ENCODE assay signal across 17 mouse cellular contexts in the genomic region with DNA sequence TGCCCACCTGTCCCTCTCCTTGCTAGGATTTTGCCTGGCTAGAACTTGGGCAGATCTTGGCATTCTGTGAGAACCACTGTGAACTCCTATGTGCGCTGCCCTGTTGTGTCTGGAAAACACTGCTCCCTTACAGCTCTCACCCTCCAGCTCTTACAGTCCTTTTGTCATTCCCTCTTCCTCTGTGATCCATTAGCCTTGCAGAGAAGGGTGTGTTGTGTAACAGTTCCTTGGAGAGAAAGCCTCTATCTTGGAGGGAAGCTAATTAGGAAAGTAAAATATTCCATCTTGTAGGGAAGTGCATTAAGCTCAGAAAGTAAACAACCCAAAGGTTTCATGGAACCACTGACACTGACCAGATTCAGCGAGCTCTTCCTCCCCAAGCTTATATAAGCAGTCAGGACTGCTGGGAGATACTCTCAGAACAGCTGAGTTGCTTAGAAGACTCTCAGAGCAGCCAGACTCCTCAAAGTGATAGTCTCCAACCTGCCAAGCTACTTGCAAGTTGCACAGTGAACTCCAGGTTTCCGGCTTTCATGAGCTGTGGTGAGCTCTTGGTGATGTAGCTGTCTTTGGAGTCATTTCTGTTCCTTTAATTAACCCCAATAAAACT. TPM values are rescaled to one million over a fixed set of nuclear protein-coding genes. Genes with fewer than 3 reads are reported as not detected.
DNase-seq lines count a peak whose midpoint lies in the region; ATAC-seq and TF ChIP-seq lines count a peak whose summit lies in the region.
"Had no signal": no experiment of that assay in that cellular context is flagged by ENCODE, and none has a peak within 500 bp of the region (broad histone marks: within the 10 kb centered on the region; RNA-seq: fewer than 3 reads in every experiment).

No protein-coding gene starts in this region.

- H3K9me3 ChIP-seq in heart, embryonic 15.5 days (replicated peaks): no peaks in the 10 kb centered on the region
- H3K9me3 ChIP-seq in liver, embryonic 11.5 days (ENCODE audit: control insufficient read depth, low read length): no peaks in the 10 kb centered on the region
- no peaks in the 10 kb centered on the region for H3K9me3 ChIP-seq in stomach, postnatal 0 days (ENCODE audit: control insufficient read depth, low read length)
- H3K9me3 ChIP-seq: embryonic facial prominence, embryonic 12.5 days; forebrain, embryonic 15.5 days had no signal

- 79% methylated on average over 3 of the region's 3 CpGs for WGBS in heart, embryonic 15.5 days
- WGBS in heart, adult 2 months: 73% methylated on average over 3 of the region's 3 CpGs
- 76% methylated on average over 3 of the region's 3 CpGs for WGBS in liver, embryonic 11.5 days
- WGBS in small intestine, adult 2 months: 80% methylated on average over 3 of the region's 3 CpGs
- WGBS in stomach, postnatal 0 days: 65% methylated on average over 3 of the region's 3 CpGs

- TF ChIP-seq EP300 in heart, adult 2 months (IDR thresholded peaks at IDR 0.05; ENCODE audit: insufficient read depth, low read depth, low read length): no peak
- TF ChIP-seq EP300 in stomach, postnatal 0 days (optimal IDR thresholded peaks at IDR 0.05): no peak

- TF ChIP-seq POLR2A in heart, adult 2 months (IDR thresholded peaks at IDR 0.05; ENCODE audit: insufficient read depth, low read depth, low read length): no peak
- no peak for TF ChIP-seq POLR2A in small intestine, adult 2 months (IDR thresholded peaks at IDR 0.05; ENCODE audit: low read depth, low read length)

- no peak overlapping the region for H3K4me2 ChIP-seq in heart, embryonic 15.5 days
- H3K4me2 ChIP-seq in liver, embryonic 11.5 days: no peak overlapping the region
- H3K4me2 ChIP-seq in stomach, postnatal 0 days (replicated peaks; ENCODE audit: low read depth): no peak overlapping the region
- H3K4me2 ChIP-seq: embryonic facial prominence, embryonic 12.5 days; forebrain, embryonic 15.5 days had no signal

- H3K4me3 ChIP-seq in heart, embryonic 15.5 days: no peak overlapping the region
- no peak overlapping the region for H3K4me3 ChIP-seq in heart, adult 2 months
- H3K4me3 ChIP-seq in liver, embryonic 11.5 days (ENCODE audit: low read depth, low read length): no peak overlapping the region
- H3K4me3 ChIP-seq in small intestine, adult 2 months (ENCODE audit: low read depth, low read length): no peak overlapping the region
- H3K4me3 ChIP-seq in stomach, postnatal 0 days (ENCODE audit: low read depth, low read length): no peak overlapping the region
- H3K4me3 ChIP-seq: embryonic facial prominence, embryonic 12.5 days; forebrain, embryonic 15.5 days had no signal

- 0 out of 2 replicates have a peak overlapping the region, but pooled peaks have one; percentile 19 for H3K27ac ChIP-seq in heart, embryonic 15.5 days
- no peak overlapping the region for H3K27ac ChIP-seq in heart, adult 2 months
- H3K27ac ChIP-seq in liver, embryonic 11.5 days (ENCODE audit: low read depth, low read length): peak overlapping the region; percentile 49; the same call in 1 of the 2 replicates
- H3K27ac ChIP-seq in small intestine, adult 2 months (ENCODE audit: insufficient read depth, low read depth, low read length): 0 out of 2 replicates have a peak overlapping the region, but pooled peaks have one; percentile 15
- H3K27ac ChIP-seq in stomach, postnatal 0 days (replicated peaks): peak overlapping the region; percentile 46; the same call in 1 of the 2 replicates
- H3K27ac ChIP-seq: embryonic facial prominence, embryonic 12.5 days; forebrain, embryonic 15.5 days had no signal

- DNase-seq in heart, adult 2 months: no peak
- DNase-seq in liver, embryonic 11.5 days (ENCODE audit: low spot score): no peak
- DNase-seq in liver: no peak
- DNase-seq in stomach, postnatal 0 days (ENCODE audit: low spot score): no peak
- no peak for DNase-seq in layer of hippocampus, adult 9-10 months (ENCODE audit: low spot score)
- no peak for DNase-seq in left cerebral cortex, adult 11 months (ENCODE audit: low spot score)
- DNase-seq: adrenal gland, postnatal 10 days; cerebellum, adult 11-12 months; cerebellum, adult 9-10 months; cerebellum, postnatal 25 days; gastrocnemius, postnatal 14 days had no signal

- no peaks in the 10 kb centered on the region for H3K36me3 ChIP-seq in heart, embryonic 15.5 days
- no peaks in the 10 kb centered on the region for H3K36me3 ChIP-seq in heart, adult 2 months (ENCODE audit: control insufficient read depth, insufficient read depth, low read length)
- H3K36me3 ChIP-seq in liver, embryonic 11.5 days (ENCODE audit: control insufficient read depth, insufficient read depth, low read length): no peaks in the 10 kb centered on the region
- peaks cover 4% of the 10 kb centered on the region; the same call in 1 of the 2 replicates for H3K36me3 ChIP-seq in small intestine, adult 2 months (ENCODE audit: control insufficient read depth, insufficient read depth, low read length)
- H3K36me3 ChIP-seq in stomach, postnatal 0 days (ENCODE audit: control insufficient read depth, insufficient read depth, low read length): no peaks in the 10 kb centered on the region
- H3K36me3 ChIP-seq: embryonic facial prominence, embryonic 12.5 days; forebrain, embryonic 15.5 days had no signal

- H3K9ac ChIP-seq in heart, embryonic 15.5 days: no peak overlapping the region
- no peak overlapping the region for H3K9ac ChIP-seq in heart, adult 2 months (ENCODE audit: low read depth, low read length)
- H3K9ac ChIP-seq in liver, embryonic 11.5 days (ENCODE audit: low read depth, low read length): no peak overlapping the region
- no peak overlapping the region for H3K9ac ChIP-seq in stomach, postnatal 0 days (ENCODE audit: low read length)
- H3K9ac ChIP-seq: embryonic facial prominence, embryonic 12.5 days; forebrain, embryonic 15.5 days had no signal

- H3K4me1 ChIP-seq in heart, embryonic 15.5 days (replicated peaks): no peaks in the 10 kb centered on the region
- no peaks in the 10 kb centered on the region for H3K4me1 ChIP-seq in heart, adult 2 months (ENCODE audit: control insufficient read depth, insufficient read depth, low read length)
- H3K4me1 ChIP-seq in liver, embryonic 11.5 days (replicated peaks; ENCODE audit: control insufficient read depth, insufficient read depth, low read length): no peaks in the 10 kb centered on the region
- peaks cover 1% of the 10 kb centered on the region; the same call in 1 of the 2 replicates for H3K4me1 ChIP-seq in small intestine, adult 2 months (ENCODE audit: control insufficient read depth, insufficient read depth, insufficient read length, low read length)
- H3K4me1 ChIP-seq in stomach, postnatal 0 days (replicated peaks; ENCODE audit: control insufficient read depth, insufficient read depth): no peaks in the 10 kb centered on the region
- H3K4me1 ChIP-seq: embryonic facial prominence, embryonic 12.5 days had no signal

- no peaks in the 10 kb centered on the region; the same call in 1 of the 2 replicates for H3K79me2 ChIP-seq in heart, adult 2 months (replicated peaks; ENCODE audit: control insufficient read depth, insufficient read depth, low read length)

- intact Hi-C loops in heart, adult 2 months (cut with DNase I): no loop called here

- no peak for TF ChIP-seq CTCF in heart, adult 2 months (IDR thresholded peaks at IDR 0.05)
- no peak for TF ChIP-seq CTCF in small intestine, adult 2 months (IDR thresholded peaks at IDR 0.05; ENCODE audit: extremely low read depth, insufficient read length, insufficient replicate concordance, low read depth, low read length)
- no peak for TF ChIP-seq CTCF in stomach, postnatal 0 days (IDR thresholded peaks at IDR 0.05; ENCODE audit: low read depth)

- ATAC-seq in heart, embryonic 15.5 days (replicated peaks; ENCODE audit: insufficient number of reproducible peaks, insufficient read depth, low FRiP score, low read depth): no peak
- ATAC-seq in liver, embryonic 11.5 days (replicated peaks; ENCODE audit: low FRiP score): no peak
- peak; percentile 61; the same call in 1 of the 2 replicates for ATAC-seq in stomach, postnatal 0 days (ENCODE audit: low FRiP score, low TSS enrichment)
- ATAC-seq: forebrain, embryonic 15.5 days; hindbrain, embryonic 16.5 days; inflammation-experienced regulatory T-cells, adult 6 months had no signal

- H3K27me3 ChIP-seq in heart, embryonic 15.5 days: no peaks in the 10 kb centered on the region
- no peaks in the 10 kb centered on the region for H3K27me3 ChIP-seq in heart, adult 2 months (ENCODE audit: control insufficient read depth, insufficient read depth, low read length)
- no peaks in the 10 kb centered on the region for H3K27me3 ChIP-seq in liver, embryonic 11.5 days (replicated peaks; ENCODE audit: control insufficient read depth, insufficient read depth, low read length)
- H3K27me3 ChIP-seq in small intestine, adult 2 months (ENCODE audit: control insufficient read depth, insufficient read depth, low read length): no peaks in the 10 kb centered on the region
- no peaks in the 10 kb centered on the region for H3K27me3 ChIP-seq in stomach, postnatal 0 days (ENCODE audit: control insufficient read depth, insufficient read depth, low read length)
- H3K27me3 ChIP-seq: embryonic facial prominence, embryonic 12.5 days; forebrain, embryonic 15.5 days had no signal

RNA-seq across cellular contexts. Expression of a gene that starts 17.1 kb away (rescaled TPM):
- polyA plus RNA-seq in heart, embryonic 15.5 days (2015; fragmentation: Nextera tagmentation; extraction: Ambion mirVana): 33.0 and 37.9 TPM in 2 replicates
- total RNA-seq in heart, adult 2 months (2021): 100 to 1,000 TPM in 1 of 2 experiments, 10 to 100 TPM in 1; 83.4 to 131 TPM
- 18.5 and 27.4 TPM in 2 replicates for polyA plus RNA-seq in heart, adult 2 months (2012; rRNA removed)
- 54.3 and 62.8 TPM in 2 replicates for polyA plus RNA-seq in liver, embryonic 11.5 days (2014; fragmentation: Nextera tagmentation; extraction: Ambion mirVana)
- polyA plus RNA-seq in small intestine, adult 2 months (2012; rRNA removed): 8.5 and 23.9 TPM in 2 replicates
- polyA plus RNA-seq in stomach, postnatal 0 days (2015; fragmentation: Nextera tagmentation; extraction: Ambion mirVana): 28.8 and 34.3 TPM in 2 replicates
